Mouse (Mus musculus) lung, embryonic 14.5 days (tissue): ENCODE results near the gene Aldh3b3. TPM values are rescaled to one million over a fixed set of nuclear protein-coding genes. Genes with fewer than 3 reads are reported as not detected.
"Not testable (repeated sequence)": the region's sequence is repeated elsewhere in the genome, so short reads cannot be mapped to it uniquely, and the experiment has no call there.

Experiments used
- ATAC-seq: fragments of 200-750 bp; cut with Nextera tagmentation; 2 replicates; pipeline ENCODE4 v1.8.0; 2017; ENCODE audit warnings: mild to moderate bottlenecking, moderate TSS enrichment, moderate library complexity; ENCODE audit not compliant: insufficient read depth
- DNase-seq: peaks from one replicate; pipeline ENCODE4 v3.0.0-alpha.2; 2015
- H3K27ac ChIP-seq: fragments of 300-500 bp; sonication (generic); 2 replicates; pipeline ENCODE4 v1.5.1; 2014; ENCODE audit warnings: low read depth, mild to moderate bottlenecking, moderate library complexity
- H3K27me3 ChIP-seq: fragments of 300-500 bp; sonication (generic); 2 replicates; pipeline ENCODE4 v1.6.1; 2014; ENCODE audit warnings: low read length, control low read depth; ENCODE audit not compliant: insufficient read depth
- H3K36me3 ChIP-seq: fragments of 300-500 bp; sonication (generic); 2 replicates; pipeline ENCODE4 v1.6.1; 2014; ENCODE audit warnings: control low read depth; ENCODE audit not compliant: insufficient read depth
- H3K4me1 ChIP-seq: fragments of 300-500 bp; sonication (generic); 2 replicates; pipeline ENCODE4 v1.6.1; 2014; ENCODE audit warnings: antibody characterized with exemption, control low read depth; ENCODE audit not compliant: insufficient read depth
- H3K4me2 ChIP-seq: fragments of 300-500 bp; sonication (generic); 2 replicates; pipeline ENCODE4 v1.6.1; 2014; ENCODE audit warnings: mild to moderate bottlenecking
- H3K4me3 ChIP-seq: fragments of 300-500 bp; sonication (generic); 2 replicates; pipeline ENCODE4 v1.5.1; 2014; ENCODE audit warnings: low read depth, low read length
- H3K9ac ChIP-seq: fragments of 300-500 bp; sonication (generic); 2 replicates; pipeline ENCODE4 v1.6.1; 2014
- H3K9me3 ChIP-seq: fragments of 300-500 bp; sonication (generic); 2 replicates; pipeline ENCODE4 v1.6.1; 2016; ENCODE audit warnings: low read depth, low read length, control low read depth
- CTCF ChIP-seq: IDR thresholded peaks from 2 replicates; pipeline ENCODE4 v1.5.1; 2016; ENCODE audit warnings: antibody characterized with exemption, low read depth
- WGBS: fragments of 180-500 bp; shearing (Covaris S2); extraction: QIAGEN DNeasy Blood & Tissue Kit; methylation state at CpG from one replicate; pipeline ENCODE4 v1.1.7; 2014; 5-methylcytosine and 5-hydroxymethylcytosine counted together
- polyA plus RNA-seq: library from polyadenylated mRNA; unstranded; fragments of >200 nt; fragmentation: Nextera tagmentation; extraction: Ambion mirVana; gene quantifications from 2 replicates; pipeline ENCODE4 v1.2.1, GENCODE M21; 2014

The Aldh3b3 gene
- polyA plus RNA-seq, 1 experiment from 2014 or later = not detected

GRCm38 (mm10) chr19:3948546-3948945 is 9.9 kb upstream of the Aldh3b3 start:
- Histone ChIP-seq H3K4me2 (no peak overlapping the region), H3K9ac (no peak overlapping the region), H3K27ac (no peak overlapping the region), H3K36me3 (no peaks in the 10 kb centered on the region), H3K27me3 (no peaks in the 10 kb centered on the region), H3K9me3 (no peaks in the 10 kb centered on the region), H3K4me3 (no peak overlapping the region), H3K4me1 (no peaks in the 10 kb centered on the region)
- TF ChIP-seq CTCF = no peak
- ATAC-seq (no peak), DNase-seq (no peak)
- 66% methylated on average over 14 of the region's 14 CpGs for WGBS

- no peak for TF ChIP-seq CTCF
- DNase-seq = no peak
- Histone ChIP-seq H3K9me3 (no peaks in the 10 kb centered on the region), H3K4me1 (no peaks in the 10 kb centered on the region), H3K36me3 (no peaks in the 10 kb centered on the region), H3K4me3 (no peak overlapping the region), H3K27me3 (no peaks in the 10 kb centered on the region), H3K9ac (no peak overlapping the region), H3K4me2 (no peak overlapping the region), H3K27ac (no peak overlapping the region)
- 72% methylated on average over 3 of the region's 3 CpGs for WGBS
- no peak for ATAC-seq
These were observed 8.1 kb upstream of the Aldh3b3 start for GRCm38 (mm10) chr19:3950331-3950730.

DNA sequence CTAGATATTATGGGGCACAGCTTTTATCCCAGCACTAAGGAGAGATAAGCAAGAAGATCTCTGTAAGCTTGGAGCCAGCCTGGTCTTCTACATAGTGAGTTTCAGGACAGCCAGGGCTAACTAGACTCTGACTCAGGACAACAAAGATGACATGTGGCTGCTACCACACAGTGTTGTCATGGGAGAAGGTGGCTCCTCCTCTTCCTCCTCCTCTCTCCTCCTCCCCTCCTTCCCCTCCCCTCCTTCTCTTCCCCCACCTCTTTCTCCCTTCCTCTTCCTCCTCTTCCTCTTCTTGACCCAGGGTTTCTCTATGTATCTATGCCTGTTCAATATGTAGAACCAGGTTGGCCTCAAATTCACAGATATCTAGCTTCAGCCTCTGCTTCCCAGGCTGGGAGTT is 7.0 kb upstream of the Aldh3b3 start:
- Histone ChIP-seq H3K27me3 (no peaks in the 10 kb centered on the region), H3K9ac (no peak overlapping the region), H3K9me3 (no peaks in the 10 kb centered on the region), H3K4me3 (no peak overlapping the region), H3K27ac (no peak overlapping the region), H3K4me2 (no peak overlapping the region), H3K36me3 (no peaks in the 10 kb centered on the region), H3K4me1 (no peaks in the 10 kb centered on the region)
- no peak for TF ChIP-seq CTCF
- ATAC-seq (no peak), DNase-seq (no peak)

DNA sequence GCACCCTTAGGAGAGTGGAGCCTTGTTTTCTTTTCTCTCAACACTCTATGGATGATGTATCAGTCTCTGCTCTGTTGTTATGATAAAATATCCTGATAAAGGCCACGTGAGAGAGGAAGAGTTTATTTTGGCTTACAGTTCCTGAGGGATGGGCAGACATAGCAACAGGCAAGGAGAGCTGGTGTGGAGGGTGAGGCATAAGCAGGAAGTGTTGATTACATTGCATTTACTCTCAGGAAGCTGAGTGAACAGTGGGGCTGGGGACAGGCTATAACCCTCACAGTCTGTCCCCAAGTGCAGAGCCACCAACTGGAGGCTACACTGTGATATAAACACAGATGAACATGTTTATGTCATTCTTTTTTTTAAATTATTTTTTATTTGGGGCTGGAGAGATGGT is 6.3 kb upstream of the Aldh3b3 start:
- DNase-seq (no peak), ATAC-seq (no peak)
- Histone ChIP-seq H3K4me3 (no peak overlapping the region), H3K27me3 (no peaks in the 10 kb centered on the region), H3K27ac (no peak overlapping the region), H3K9me3 (no peaks in the 10 kb centered on the region), H3K9ac (no peak overlapping the region), H3K4me1 (no peaks in the 10 kb centered on the region), H3K36me3 (no peaks in the 10 kb centered on the region), H3K4me2 (no peak overlapping the region)
- WGBS = 19% methylated on average over 1 of the region's 1 CpGs
- no peak for TF ChIP-seq CTCF

DNA sequence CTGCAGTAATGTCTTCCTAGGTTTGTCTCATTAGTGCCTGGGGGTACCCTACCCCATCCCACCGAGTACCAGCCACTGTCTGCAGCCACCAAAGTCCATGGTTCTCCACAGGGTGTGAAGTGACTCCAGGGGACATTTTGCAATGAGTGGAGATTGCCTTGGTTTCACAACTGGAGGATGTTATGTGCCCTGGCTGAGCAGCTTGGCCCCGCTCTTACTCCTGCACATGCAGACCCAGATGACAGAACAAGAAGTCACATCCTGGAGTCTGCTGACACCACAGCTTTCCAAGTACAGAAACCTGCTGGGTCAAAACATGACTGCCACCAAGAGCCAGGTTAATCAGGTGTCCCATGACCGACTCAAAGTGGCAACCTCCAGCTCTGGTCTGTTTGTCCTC is 3.4 kb upstream of the Aldh3b3 start:
- DNase-seq (no peak), ATAC-seq (no peak)
- Histone ChIP-seq H3K36me3 (no peaks in the 10 kb centered on the region), H3K9me3 (no peaks in the 10 kb centered on the region), H3K4me2 (no peak overlapping the region), H3K9ac (no peak overlapping the region), H3K4me3 (no peak overlapping the region), H3K27me3 (no peaks in the 10 kb centered on the region), H3K27ac (no peak overlapping the region), H3K4me1 (no peaks in the 10 kb centered on the region)
- TF ChIP-seq CTCF = no peak
- WGBS = 64% methylated on average over 3 of the region's 3 CpGs

GRCm38 (mm10) chr19:3955804-3956203 is 2.6 kb upstream of the Aldh3b3 start:
- Histone ChIP-seq H3K27ac (no peak overlapping the region), H3K4me2 (no peak overlapping the region), H3K4me3 (no peak overlapping the region), H3K9me3 (no peaks in the 10 kb centered on the region), H3K27me3 (no peaks in the 10 kb centered on the region), H3K4me1 (no peaks in the 10 kb centered on the region), H3K36me3 (no peaks in the 10 kb centered on the region), H3K9ac (no peak overlapping the region)
- DNase-seq (no peak), ATAC-seq (no peak)
- TF ChIP-seq CTCF = no peak
- WGBS = 40% methylated on average over 4 of the region's 4 CpGs

DNA sequence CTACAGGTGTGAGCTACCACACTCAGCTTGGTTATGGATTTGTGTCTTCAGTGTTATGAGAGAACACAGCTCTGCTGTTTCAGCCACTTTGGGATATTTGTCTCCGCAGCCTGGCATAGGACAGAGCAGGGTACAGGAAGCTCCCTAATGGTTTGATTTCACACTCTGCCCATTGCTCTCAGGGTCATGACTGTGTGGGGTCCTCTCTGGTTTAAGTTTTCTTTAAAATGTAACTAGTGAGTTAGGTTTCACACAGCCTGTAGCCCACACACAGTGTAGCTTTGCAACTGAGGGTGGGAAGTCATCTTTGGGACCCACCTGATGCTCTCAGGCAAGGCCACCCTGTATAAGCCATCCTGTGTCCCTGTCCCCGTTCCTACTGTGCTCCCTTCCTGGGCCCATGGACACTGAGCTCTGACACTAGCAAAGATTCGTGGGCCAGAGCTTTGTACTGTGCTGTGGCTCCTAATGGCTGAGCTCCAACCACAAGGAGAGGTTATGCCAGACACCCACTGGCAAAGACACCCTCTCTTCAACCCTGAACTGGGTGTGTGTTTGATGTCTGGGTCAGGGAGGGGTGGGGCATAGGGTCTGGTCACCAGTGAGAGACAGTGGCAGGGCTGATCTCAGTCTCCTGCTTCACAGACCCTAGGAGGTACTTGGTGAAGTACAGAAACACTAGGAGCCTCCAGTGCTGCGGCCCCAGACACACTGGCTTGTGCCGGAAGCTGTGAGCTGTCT is 979 bp upstream of the Aldh3b3 start:
- not testable (repeated sequence) for DNase-seq, H3K9me3 ChIP-seq, H3K27ac ChIP-seq, ATAC-seq, H3K9ac ChIP-seq, H3K27me3 ChIP-seq, H3K4me2 ChIP-seq, H3K4me3 ChIP-seq, H3K4me1 ChIP-seq, H3K36me3 ChIP-seq
- WGBS = 78% methylated on average over 4 of the region's 5 CpGs

DNA sequence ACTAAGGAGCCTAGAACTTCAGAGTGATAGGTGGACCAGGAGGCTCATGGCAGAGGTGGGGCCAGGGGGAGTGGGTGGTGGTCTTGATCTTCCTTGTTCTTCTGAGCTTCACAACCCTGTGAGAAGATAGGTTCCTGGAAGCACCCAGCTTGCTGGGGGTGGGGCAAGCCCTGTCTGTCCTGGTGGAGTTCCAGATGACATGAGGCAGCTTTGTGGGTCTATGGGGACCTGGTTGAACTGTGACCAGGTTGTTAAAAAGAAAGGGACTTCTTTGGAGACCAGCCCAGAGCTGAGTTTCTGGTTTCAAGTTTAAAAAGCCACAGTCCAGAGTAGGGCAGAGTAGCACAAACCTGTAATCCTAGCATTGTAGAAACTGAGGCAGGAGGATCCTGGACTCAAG is 585 bp downstream of the Aldh3b3 start:
- DNase-seq = no peak
- Histone ChIP-seq H3K9me3 (no peaks in the 10 kb centered on the region), H3K36me3 (no peaks in the 10 kb centered on the region), H3K4me2 (no peak overlapping the region), H3K4me3 (no peak overlapping the region), H3K4me1 (no peaks in the 10 kb centered on the region), H3K27me3 (no peaks in the 10 kb centered on the region), H3K27ac (no peak overlapping the region), H3K9ac (no peak overlapping the region)
- ATAC-seq = no peak
- TF ChIP-seq CTCF = no peak
